Mouse (Mus musculus) thymus, adult 18-20 months (tissue): ENCODE data around the gene Spdef.

ENCODE experiments used
- DNase-seq, 2 experiments: peaks; one replicate each; pipeline ENCODE4 v3.0.0; 2022; ENCODE audit warnings: mixed read lengths in 2 of 2

The Spdef gene

DNA sequence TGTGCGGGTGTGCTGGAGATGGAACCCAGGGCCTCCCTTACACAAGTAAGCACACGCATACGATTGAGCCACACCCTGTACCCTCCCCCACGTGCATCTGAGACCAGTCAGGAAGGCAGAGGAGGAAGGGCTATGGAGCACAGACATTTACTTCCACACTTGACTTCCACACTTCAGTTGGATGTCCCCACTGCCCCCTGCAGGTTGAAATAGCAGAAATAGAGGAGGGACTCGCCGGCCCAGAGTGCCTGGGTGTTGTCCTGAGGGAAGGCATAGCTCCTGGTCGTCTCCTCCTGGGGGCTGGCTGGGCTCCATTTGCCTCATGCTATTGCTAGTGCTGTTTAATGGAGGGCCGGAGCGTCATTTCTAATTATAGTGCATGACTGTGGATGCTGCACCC lies 53.3 kb downstream of the Spdef start:
- DNase-seq, result no peak

DNA sequence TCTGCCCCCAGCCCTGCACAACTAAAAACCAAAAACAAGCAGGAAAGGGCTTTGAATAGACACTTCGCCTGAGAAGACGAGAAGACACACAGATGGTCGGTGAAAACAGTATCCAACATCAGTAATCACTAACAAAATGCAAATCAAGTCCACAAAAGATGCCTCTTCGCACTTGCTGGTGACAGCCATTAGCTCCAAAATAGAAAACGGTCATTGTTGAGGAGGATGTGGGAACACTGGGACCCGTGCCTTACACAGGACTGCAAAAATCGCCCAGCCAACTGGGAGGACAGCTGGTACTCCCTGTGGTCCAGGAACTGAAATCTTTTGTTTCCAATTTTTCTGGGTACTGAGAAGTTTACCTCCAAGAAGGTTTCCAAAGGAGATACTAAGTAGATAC lies 54.8 kb downstream of the Spdef start:
- DNase-seq, result no peak

DNA sequence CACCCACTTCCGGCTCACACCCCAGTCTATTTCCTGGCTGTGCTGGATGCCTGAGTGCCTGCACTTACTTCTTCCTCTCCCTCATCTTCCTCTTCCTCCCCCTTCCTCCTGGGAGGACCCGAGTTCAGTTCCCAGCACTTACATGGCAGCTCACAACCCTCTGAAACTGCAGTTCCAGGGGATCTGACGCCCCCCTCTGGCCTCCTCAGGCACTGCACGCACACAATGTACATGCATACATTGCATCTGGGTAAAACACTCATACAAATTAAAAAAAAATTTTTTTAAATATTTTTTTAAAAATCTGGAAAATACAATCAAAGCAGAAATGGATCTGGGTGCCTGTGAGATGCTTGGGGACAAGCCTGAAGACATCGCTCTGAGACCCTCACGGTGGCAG lies 57.0 kb downstream of the Spdef start:
- no peak for DNase-seq
